Mouse (Mus musculus): ENCODE measurements around the gene Mtmr3.

DNA sequence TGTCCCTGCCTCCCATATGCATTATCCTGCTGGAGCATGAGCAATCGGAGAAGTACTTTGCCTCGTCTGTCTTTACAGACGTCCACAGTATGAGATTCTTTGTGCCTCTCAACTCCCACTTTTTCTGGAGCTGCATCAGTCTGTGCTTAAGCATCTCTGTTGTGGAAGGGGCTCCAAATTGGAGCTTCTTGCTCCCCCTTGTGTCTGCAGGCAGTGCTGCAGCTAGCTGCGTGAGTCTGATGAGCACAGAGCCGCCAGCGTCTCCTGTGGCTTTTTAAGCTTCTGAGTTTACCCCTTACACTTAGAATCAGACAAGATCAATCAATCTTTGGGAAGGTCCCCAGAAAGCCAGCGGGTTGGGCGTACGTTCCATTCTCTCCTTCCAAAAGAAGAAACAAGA is 143.5 kb downstream of the Mtmr3 start:
- TF ChIP-seq CTCF (IDR thresholded peaks at IDR 0.05; ENCODE audit: low read depth, low read length) (peak; percentile 94), POLR2A (IDR thresholded peaks at IDR 0.05; ENCODE audit: extremely low read depth, insufficient read depth, low read length) (no peak)

All from liver, adult 2 months (tissue).